Mouse (Mus musculus) heart, embryonic 15.5 days (tissue): Measurements from ENCODE around the gene Tmem207. TPM values are rescaled to one million over a fixed set of nuclear protein-coding genes. Genes with fewer than 3 reads are reported as not detected.

Source experiments
- ATAC-seq: fragments of 200-750 bp; cut with Nextera tagmentation; replicated peaks from 2 replicates; pipeline ENCODE4 v1.8.0; 2017; ENCODE audit warnings: low read depth, moderate TSS enrichment; ENCODE audit not compliant: insufficient number of reproducible peaks, insufficient read depth, low FRiP score
- H3K27ac ChIP-seq: fragments of 300-500 bp; sonication (generic); 2 replicates; pipeline ENCODE4 v1.5.1; 2015; ENCODE audit warnings: mild to moderate bottlenecking, inconsistent platforms
- H3K27me3 ChIP-seq: fragments of 300-500 bp; sonication (generic); 2 replicates; pipeline ENCODE4 v1.6.1; 2015; ENCODE audit warnings: inconsistent platforms
- H3K36me3 ChIP-seq: fragments of 300-500 bp; sonication (generic); 2 replicates; pipeline ENCODE4 v1.6.1; 2015; ENCODE audit warnings: mild to moderate bottlenecking, inconsistent platforms
- H3K4me1 ChIP-seq: fragments of 300-500 bp; sonication (generic); replicated peaks from 2 replicates; pipeline ENCODE4 v1.6.1; 2015; ENCODE audit warnings: inconsistent platforms
- H3K4me2 ChIP-seq: fragments of 300-500 bp; sonication (generic); 2 replicates; pipeline ENCODE4 v1.6.1; 2015; ENCODE audit warnings: inconsistent platforms, mild to moderate bottlenecking, moderate library complexity
- H3K4me3 ChIP-seq: fragments of 300-500 bp; sonication (generic); 2 replicates; pipeline ENCODE4 v1.5.1; 2015; ENCODE audit warnings: mild to moderate bottlenecking, inconsistent platforms
- H3K9ac ChIP-seq: fragments of 300-500 bp; sonication (generic); 2 replicates; pipeline ENCODE4 v1.6.1; 2015; ENCODE audit warnings: mild to moderate bottlenecking, inconsistent platforms
- H3K9me3 ChIP-seq: fragments of 300-500 bp; sonication (generic); replicated peaks from 2 replicates; pipeline ENCODE4 v1.6.1; 2016; ENCODE audit warnings: inconsistent platforms
- WGBS: fragments of 180-500 bp; shearing (Covaris S2); methylation state at CpG from one replicate; pipeline ENCODE4 v1.1.7; 2015; ENCODE audit warnings: mixed read lengths; 5-methylcytosine and 5-hydroxymethylcytosine counted together
- polyA plus RNA-seq: library from polyadenylated mRNA; unstranded; fragments of >200 nt; fragmentation: Nextera tagmentation; extraction: Ambion mirVana; gene quantifications from 2 replicates; pipeline ENCODE4 v1.2.1, GENCODE M21; 2015

Tmem207 gene
- polyA plus RNA-seq, 1 experiment from 2014 or later = not detected

- Histone ChIP-seq H3K9me3 (no peaks in the 10 kb centered on the region), H3K4me3 (no peak overlapping the region), H3K36me3 (no peaks in the 10 kb centered on the region), H3K27me3 (no peaks in the 10 kb centered on the region), H3K4me2 (no peak overlapping the region), H3K4me1 (no peaks in the 10 kb centered on the region), H3K9ac (no peak overlapping the region), H3K27ac (no peak overlapping the region)
- no peak for ATAC-seq
- 54% methylated on average over 3 of the region's 3 CpGs for WGBS
These were observed 72.4 kb downstream of the Tmem207 start for GRCm38 (mm10) chr16:26454163-26454562.

Other genes starting within 250 kb of the Tmem207 start
- gene Cldn1, start 154.9 kb downstream of the Tmem207 start, polyA plus RNA-seq = 2.4 and 4.9 TPM in 2 replicates
- gene Cldn16, start 63.6 kb downstream of the Tmem207 start, polyA plus RNA-seq = not detected in 2 replicates
- gene Il1rap, start 54.9 kb upstream of the Tmem207 start, polyA plus RNA-seq = 4.5 and 5.0 TPM in 2 replicates